Mouse (Mus musculus) liver, postnatal 0 days (tissue): ENCODE data around the gene Krt31.

Experiments used
- CTCF ChIP-seq: sonication (generic); IDR thresholded peaks from 2 replicates; pipeline ENCODE4 v1.5.1; 2016; ENCODE audit warnings: antibody characterized with exemption, low read depth
- EP300 ChIP-seq: IDR thresholded peaks from 2 replicates; pipeline ENCODE4 v1.6.1; 2016; ENCODE audit warnings: antibody characterized with exemption, low read depth, mild to moderate bottlenecking

- TF ChIP-seq CTCF, result no peak
- TF ChIP-seq EP300, result no peak
Measured at GRCm38 (mm10) chr11:100019466-100019865, 30.9 kb downstream of the Krt31 start.
